Mouse (Mus musculus) kidney, embryonic 15.5 days (tissue): ENCODE measurements at regions not wholly inside any gene's neighbourhood (a gene's known extent, or its start where the extent isn't known, plus 50 kb on each side); places are given as distances from the start of the nearest gene placed in this dataset.

ENCODE experiments used
- ATAC-seq: fragments of 200-750 bp; cut with Nextera tagmentation; replicated peaks from 2 replicates; pipeline ENCODE4 v1.8.0; 2017; ENCODE audit warnings: moderate TSS enrichment; ENCODE audit not compliant: low FRiP score
- H3K27ac ChIP-seq: fragments of 300-500 bp; sonication (generic); 2 replicates; pipeline ENCODE4 v1.5.1; 2015; ENCODE audit warnings: mild to moderate bottlenecking, inconsistent platforms
- H3K27me3 ChIP-seq: fragments of 300-500 bp; sonication (generic); 2 replicates; pipeline ENCODE4 v1.6.1; 2015; ENCODE audit warnings: inconsistent platforms
- H3K36me3 ChIP-seq: fragments of 300-500 bp; sonication (generic); 2 replicates; pipeline ENCODE4 v1.6.1; 2015; ENCODE audit warnings: inconsistent platforms
- H3K4me1 ChIP-seq: fragments of 300-500 bp; sonication (generic); 2 replicates; pipeline ENCODE4 v1.6.1; 2015; ENCODE audit warnings: inconsistent platforms
- H3K4me2 ChIP-seq: fragments of 300-500 bp; sonication (generic); 2 replicates; pipeline ENCODE4 v1.6.1; 2015; ENCODE audit warnings: moderate library complexity, mild to moderate bottlenecking, inconsistent platforms
- H3K4me3 ChIP-seq: fragments of 300-500 bp; sonication (generic); replicated peaks from 2 replicates; pipeline ENCODE4 v1.5.1; 2015; ENCODE audit warnings: mild to moderate bottlenecking, inconsistent platforms
- H3K9ac ChIP-seq: fragments of 300-500 bp; sonication (generic); 2 replicates; pipeline ENCODE4 v1.6.1; 2015; ENCODE audit warnings: mild to moderate bottlenecking, inconsistent platforms
- H3K9me3 ChIP-seq: fragments of 300-500 bp; sonication (generic); replicated peaks from 2 replicates; pipeline ENCODE4 v1.6.1; 2016; ENCODE audit warnings: inconsistent platforms
- WGBS: fragments of 180-500 bp; shearing (Covaris S2); methylation state at CpG from one replicate; pipeline ENCODE4 v1.1.7; 2015; ENCODE audit warnings: mixed read lengths; 5-methylcytosine and 5-hydroxymethylcytosine counted together

- Histone ChIP-seq H3K27me3 (no peaks in the 10 kb centered on the region), H3K4me3 (no peak overlapping the region), H3K36me3 (no peaks in the 10 kb centered on the region), H3K9me3 (no peaks in the 10 kb centered on the region), H3K27ac (no peak overlapping the region), H3K4me1 (peaks cover 5% of the 10 kb centered on the region; the same call in 1 of the 2 replicates), H3K4me2 (no peak overlapping the region), H3K9ac (no peak overlapping the region)
- WGBS = 86% methylated on average over 3 of the region's 3 CpGs
- ATAC-seq = no peak
Measured at GRCm38 (mm10) chr13:5716749-5717148, 144.5 kb upstream of the Klf6 start.

- Histone ChIP-seq H3K9me3 (no peaks in the 10 kb centered on the region), H3K4me1 (no peaks in the 10 kb centered on the region), H3K4me2 (no peak overlapping the region), H3K27ac (no peak overlapping the region), H3K4me3 (no peak overlapping the region), H3K36me3 (no peaks in the 10 kb centered on the region), H3K9ac (no peak overlapping the region), H3K27me3 (no peaks in the 10 kb centered on the region)
- 82% methylated on average over 2 of the region's 2 CpGs for WGBS
- ATAC-seq = no peak
Measured at GRCm38 (mm10) chr13:5723319-5723718, 138.0 kb upstream of the Klf6 start.

- H3K4me2 ChIP-seq = no peak overlapping the region
- no peak overlapping the region for H3K27ac ChIP-seq
- H3K9ac ChIP-seq = no peak overlapping the region
- no peaks in the 10 kb centered on the region for H3K27me3 ChIP-seq
- H3K4me1 ChIP-seq = no peaks in the 10 kb centered on the region
- no peaks in the 10 kb centered on the region for H3K36me3 ChIP-seq
- H3K4me3 ChIP-seq = no peak overlapping the region
- H3K9me3 ChIP-seq = no peaks in the 10 kb centered on the region
- WGBS = 58% methylated on average over 1 of the region's 1 CpGs
- no peak for ATAC-seq
Measured at GRCm38 (mm10) chr13:5724364-5724763, 136.9 kb upstream of the Klf6 start.

- Histone ChIP-seq H3K9me3 (no peaks in the 10 kb centered on the region), H3K27me3 (no peaks in the 10 kb centered on the region), H3K4me2 (no peak overlapping the region), H3K36me3 (no peaks in the 10 kb centered on the region), H3K4me3 (no peak overlapping the region), H3K27ac (no peak overlapping the region), H3K4me1 (no peaks in the 10 kb centered on the region), H3K9ac (no peak overlapping the region)
- no peak for ATAC-seq
- WGBS = 81% methylated on average over 4 of the region's 4 CpGs
Measured at GRCm38 (mm10) chr13:5725984-5726383, 135.3 kb upstream of the Klf6 start.

GRCm38 (mm10) chr13:5726446-5726845, 134.8 kb upstream of the Klf6 start:
- 87% methylated on average over 1 of the region's 1 CpGs for WGBS
- Histone ChIP-seq H3K27me3 (no peaks in the 10 kb centered on the region), H3K27ac (no peak overlapping the region), H3K9ac (no peak overlapping the region), H3K36me3 (no peaks in the 10 kb centered on the region), H3K9me3 (no peaks in the 10 kb centered on the region), H3K4me2 (no peak overlapping the region), H3K4me3 (no peak overlapping the region), H3K4me1 (no peaks in the 10 kb centered on the region)
- no peak for ATAC-seq

- H3K4me2 ChIP-seq = no peak overlapping the region
- H3K27me3 ChIP-seq = no peaks in the 10 kb centered on the region
- 79% methylated on average over 2 of the region's 2 CpGs for WGBS
- no peaks in the 10 kb centered on the region for H3K9me3 ChIP-seq
- no peaks in the 10 kb centered on the region for H3K4me1 ChIP-seq
- no peak overlapping the region for H3K9ac ChIP-seq
- no peak overlapping the region for H3K27ac ChIP-seq
- no peaks in the 10 kb centered on the region for H3K36me3 ChIP-seq
- no peak for ATAC-seq
- H3K4me3 ChIP-seq = no peak overlapping the region
Measured at GRCm38 (mm10) chr13:5728172-5728571, 133.1 kb upstream of the Klf6 start.

- Histone ChIP-seq H3K9me3 (no peaks in the 10 kb centered on the region), H3K4me1 (no peaks in the 10 kb centered on the region), H3K27me3 (no peaks in the 10 kb centered on the region), H3K4me3 (no peak overlapping the region), H3K9ac (no peak overlapping the region), H3K27ac (no peak overlapping the region), H3K36me3 (no peaks in the 10 kb centered on the region), H3K4me2 (no peak overlapping the region)
- no peak for ATAC-seq
- WGBS = 94% methylated on average over 1 of the region's 1 CpGs
Measured at GRCm38 (mm10) chr13:5728808-5729207, 132.5 kb upstream of the Klf6 start.

- WGBS = 82% methylated on average over 6 of the region's 6 CpGs
- Histone ChIP-seq H3K4me3 (no peak overlapping the region), H3K27me3 (no peaks in the 10 kb centered on the region), H3K9me3 (no peaks in the 10 kb centered on the region), H3K36me3 (no peaks in the 10 kb centered on the region), H3K4me2 (no peak overlapping the region), H3K9ac (no peak overlapping the region), H3K27ac (no peak overlapping the region), H3K4me1 (no peaks in the 10 kb centered on the region)
- ATAC-seq = no peak
Measured at GRCm38 (mm10) chr13:5729426-5730068, 131.7 kb upstream of the Klf6 start.

- H3K36me3 ChIP-seq = no peaks in the 10 kb centered on the region
- no peaks in the 10 kb centered on the region for H3K9me3 ChIP-seq
- no peaks in the 10 kb centered on the region for H3K27me3 ChIP-seq
- WGBS = 85% methylated on average over 1 of the region's 1 CpGs
- ATAC-seq = no peak
- H3K27ac ChIP-seq = no peak overlapping the region
- no peak overlapping the region for H3K9ac ChIP-seq
- H3K4me1 ChIP-seq = no peaks in the 10 kb centered on the region
- no peak overlapping the region for H3K4me2 ChIP-seq
- H3K4me3 ChIP-seq = no peak overlapping the region
Measured at GRCm38 (mm10) chr13:5732206-5732605, 129.1 kb upstream of the Klf6 start.

- Histone ChIP-seq H3K4me3 (no peak overlapping the region), H3K36me3 (no peaks in the 10 kb centered on the region), H3K4me1 (no peaks in the 10 kb centered on the region), H3K9me3 (no peaks in the 10 kb centered on the region), H3K27me3 (no peaks in the 10 kb centered on the region), H3K9ac (no peak overlapping the region), H3K4me2 (no peak overlapping the region), H3K27ac (no peak overlapping the region)
- ATAC-seq = no peak
Measured at GRCm38 (mm10) chr13:5735027-5735624, 126.2 kb upstream of the Klf6 start.

GRCm38 (mm10) chr13:5736472-5736871, 124.8 kb upstream of the Klf6 start:
- WGBS = 93% methylated on average over 6 of the region's 6 CpGs
- no peak overlapping the region for H3K4me2 ChIP-seq
- no peaks in the 10 kb centered on the region for H3K27me3 ChIP-seq
- H3K9me3 ChIP-seq = no peaks in the 10 kb centered on the region
- no peak overlapping the region for H3K4me3 ChIP-seq
- no peaks in the 10 kb centered on the region for H3K4me1 ChIP-seq
- H3K27ac ChIP-seq = no peak overlapping the region
- ATAC-seq = no peak
- H3K36me3 ChIP-seq = no peaks in the 10 kb centered on the region
- no peak overlapping the region for H3K9ac ChIP-seq

GRCm38 (mm10) chr13:5737214-5737613, 124.1 kb upstream of the Klf6 start:
- 84% methylated on average over 7 of the region's 7 CpGs for WGBS
- Histone ChIP-seq H3K9ac (no peak overlapping the region), H3K27me3 (no peaks in the 10 kb centered on the region), H3K4me1 (no peaks in the 10 kb centered on the region), H3K9me3 (no peaks in the 10 kb centered on the region), H3K27ac (no peak overlapping the region), H3K4me2 (no peak overlapping the region), H3K36me3 (no peaks in the 10 kb centered on the region), H3K4me3 (no peak overlapping the region)
- ATAC-seq = no peak

GRCm38 (mm10) chr13:5740805-5741204, 120.5 kb upstream of the Klf6 start:
- H3K36me3 ChIP-seq = no peaks in the 10 kb centered on the region
- H3K27ac ChIP-seq = no peak overlapping the region
- H3K4me2 ChIP-seq = no peak overlapping the region
- WGBS = 83% methylated on average over 1 of the region's 1 CpGs
- H3K4me1 ChIP-seq = no peaks in the 10 kb centered on the region
- no peak overlapping the region for H3K9ac ChIP-seq
- H3K9me3 ChIP-seq = no peaks in the 10 kb centered on the region
- ATAC-seq = no peak
- no peak overlapping the region for H3K4me3 ChIP-seq
- H3K27me3 ChIP-seq = no peaks in the 10 kb centered on the region
